Mouse (Mus musculus): ENCODE results near the gene Gabrb2. TPM values are rescaled to one million over a fixed set of nuclear protein-coding genes. Genes with fewer than 3 reads are reported as not detected.

Gene Gabrb2
- total RNA-seq, 2 experiments from 2014 or later = 117 to 130 TPM

Other genes starting within 250 kb of the Gabrb2 start
- 100 to 1,000 TPM; 227 to 272 TPM for gene Gabra1, start 236.8 kb upstream of the Gabrb2 start, total RNA-seq (2021)
- gene Gabra6, start 98.7 kb upstream of the Gabrb2 start, total RNA-seq (2021) = not detected